Mouse (Mus musculus) small intestine, adult 2 months (tissue): ENCODE data around the gene Sptan1.

Experiments
- CTCF ChIP-seq: fragments of 200-500 bp; IDR thresholded peaks from 2 replicates; pipeline ENCODE4 v1.5.1; 2012; ENCODE audit warnings: low read depth, mild to moderate bottlenecking, control low read depth, inconsistent platforms, low read length, moderate library complexity, mixed read lengths; ENCODE audit not compliant: insufficient replicate concordance, insufficient read length; ENCODE audit errors: extremely low read depth
- POLR2A ChIP-seq: fragments of 200-500 bp; IDR thresholded peaks from 2 replicates; pipeline ENCODE4 v1.6.1; 2012; ENCODE audit warnings: low read depth, mild to moderate bottlenecking, control low read depth, inconsistent platforms, low read length, moderate library complexity

GRCm38 (mm10) chr2:29940826-29941225, 24.5 kb upstream of the Sptan1 start:
- TF ChIP-seq POLR2A (no peak), CTCF (no peak)
